Mouse (Mus musculus): Measurements from ENCODE around the gene Cdk18.

GRCm38 (mm10) chr1:132067261-132068255, 71.9 kb downstream of the Cdk18 start, which contains the start of gene Mfsd4a:
- no peak for TF ChIP-seq CTCF (IDR thresholded peaks at IDR 0.05; ENCODE audit: low read depth, low read length)
- no peak for TF ChIP-seq GATA1 (IDR thresholded peaks at IDR 0.05; ENCODE audit: borderline replicate concordance, low read length)

Measured in G1E (cell line).